Mouse (Mus musculus) heart, embryonic 15.5 days (tissue): Measurements from ENCODE around the gene Wars2. TPM values are rescaled to one million over a fixed set of nuclear protein-coding genes. Genes with fewer than 3 reads are reported as not detected.
A peak's percentile ranks its signal among the peaks of the same experiment; 100 is the strongest.

Experiments
- ATAC-seq: fragments of 200-750 bp; cut with Nextera tagmentation; replicated peaks from 2 replicates; pipeline ENCODE4 v1.8.0; 2017; ENCODE audit warnings: low read depth, moderate TSS enrichment; ENCODE audit not compliant: insufficient number of reproducible peaks, insufficient read depth, low FRiP score
- H3K27ac ChIP-seq: fragments of 300-500 bp; sonication (generic); 2 replicates; pipeline ENCODE4 v1.5.1; 2015; ENCODE audit warnings: mild to moderate bottlenecking, inconsistent platforms
- H3K27me3 ChIP-seq: fragments of 300-500 bp; sonication (generic); 2 replicates; pipeline ENCODE4 v1.6.1; 2015; ENCODE audit warnings: inconsistent platforms
- H3K36me3 ChIP-seq: fragments of 300-500 bp; sonication (generic); 2 replicates; pipeline ENCODE4 v1.6.1; 2015; ENCODE audit warnings: mild to moderate bottlenecking, inconsistent platforms
- H3K4me1 ChIP-seq: fragments of 300-500 bp; sonication (generic); replicated peaks from 2 replicates; pipeline ENCODE4 v1.6.1; 2015; ENCODE audit warnings: inconsistent platforms
- H3K4me2 ChIP-seq: fragments of 300-500 bp; sonication (generic); 2 replicates; pipeline ENCODE4 v1.6.1; 2015; ENCODE audit warnings: inconsistent platforms, mild to moderate bottlenecking, moderate library complexity
- H3K4me3 ChIP-seq: fragments of 300-500 bp; sonication (generic); 2 replicates; pipeline ENCODE4 v1.5.1; 2015; ENCODE audit warnings: mild to moderate bottlenecking, inconsistent platforms
- H3K9ac ChIP-seq: fragments of 300-500 bp; sonication (generic); 2 replicates; pipeline ENCODE4 v1.6.1; 2015; ENCODE audit warnings: mild to moderate bottlenecking, inconsistent platforms
- H3K9me3 ChIP-seq: fragments of 300-500 bp; sonication (generic); replicated peaks from 2 replicates; pipeline ENCODE4 v1.6.1; 2016; ENCODE audit warnings: inconsistent platforms
- WGBS: fragments of 180-500 bp; shearing (Covaris S2); methylation state at CpG from one replicate; pipeline ENCODE4 v1.1.7; 2015; ENCODE audit warnings: mixed read lengths; 5-methylcytosine and 5-hydroxymethylcytosine counted together
- polyA plus RNA-seq: library from polyadenylated mRNA; unstranded; fragments of >200 nt; fragmentation: Nextera tagmentation; extraction: Ambion mirVana; gene quantifications from 2 replicates; pipeline ENCODE4 v1.2.1, GENCODE M21; 2015

Wars2 gene
- polyA plus RNA-seq, 1 experiment from 2014 or later, result 6.2 TPM

DNA sequence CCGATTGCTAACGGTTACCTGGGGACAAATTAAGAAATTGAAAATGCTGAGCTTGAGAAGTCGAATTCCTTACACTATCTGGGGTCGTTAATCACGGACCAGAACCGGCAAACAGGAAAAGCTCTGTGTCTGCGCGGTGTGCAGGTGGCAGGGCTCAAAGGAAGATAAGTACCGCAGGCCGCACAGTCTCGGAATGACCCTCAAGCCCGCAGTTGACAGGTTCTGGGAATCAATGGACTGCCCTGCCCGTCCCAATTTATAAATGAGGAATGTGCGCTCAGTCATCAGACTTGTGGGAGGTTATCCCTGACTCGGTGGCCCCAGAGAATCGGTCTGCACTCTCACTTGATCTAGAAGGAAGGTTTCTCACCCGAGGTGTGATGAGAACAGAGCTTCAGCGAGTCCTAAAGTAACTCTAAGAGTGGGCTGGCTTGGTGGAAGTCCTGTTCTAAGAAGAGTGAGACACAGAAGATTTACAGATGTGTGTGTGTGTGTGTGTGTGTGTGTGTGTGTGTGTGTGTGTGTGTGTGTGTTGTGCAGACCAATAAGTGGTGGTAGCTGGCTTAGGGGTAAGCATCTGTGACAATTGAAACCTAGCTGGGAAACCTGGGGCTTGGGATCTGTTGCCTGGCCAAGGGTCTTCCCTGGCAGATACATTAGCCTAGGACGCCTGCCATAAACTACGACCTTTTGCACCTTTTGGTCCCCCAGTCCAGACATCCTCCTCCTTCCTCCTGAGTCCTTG lies 98.6 kb downstream of the Wars2 start:
- H3K9me3 ChIP-seq, result no peaks in the 10 kb centered on the region
- peaks cover 95% of the 10 kb centered on the region for H3K27me3 ChIP-seq
- no peak for ATAC-seq
- no peak overlapping the region for H3K27ac ChIP-seq
- WGBS, result 2% methylated on average over 20 of the region's 20 CpGs
- no peak overlapping the region for H3K4me2 ChIP-seq
- H3K4me1 ChIP-seq, result peaks cover 17% of the 10 kb centered on the region
- no peaks in the 10 kb centered on the region for H3K36me3 ChIP-seq
- no peak overlapping the region for H3K9ac ChIP-seq
- H3K4me3 ChIP-seq, result no peak overlapping the region

DNA sequence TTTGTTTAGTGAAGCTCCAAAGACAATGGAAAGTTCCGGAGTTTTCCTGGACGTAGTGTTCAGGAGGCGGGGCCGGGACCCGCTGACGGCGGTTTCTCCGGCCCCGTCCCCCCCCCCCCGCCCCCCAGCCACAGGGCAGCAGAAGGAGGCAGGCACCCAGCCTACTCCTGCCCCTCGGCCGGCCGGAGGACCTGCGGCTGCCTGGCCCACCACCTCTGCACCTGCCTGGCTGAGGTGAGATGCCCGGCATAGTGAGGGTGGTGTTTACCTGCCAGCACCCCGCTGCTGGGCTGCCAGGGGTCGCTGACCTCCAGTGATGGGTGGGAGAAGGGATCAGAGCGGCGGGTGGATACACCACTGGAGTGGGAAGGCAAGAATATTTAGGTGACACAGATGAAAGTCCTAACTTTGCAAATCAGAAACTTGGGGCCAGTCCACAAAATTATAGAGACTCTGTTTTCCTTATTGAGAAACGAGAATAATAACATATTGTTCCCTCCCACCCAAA lies 99.4 kb downstream of the Wars2 start, which contains the start of gene Tbx15:
Tbx15 (plus strand) TSS at position 169 of the 508 bp plus-strand sequence.
- no peak within 1 kb of the TSS for H3K9ac ChIP-seq
- no peak for ATAC-seq
- H3K4me3 ChIP-seq, result peak within 1 kb of the TSS; percentile 31
- WGBS, result 3% methylated on average over 19 of the region's 20 CpGs
- H3K36me3 ChIP-seq, result no peaks in the 10 kb centered on the region
- peak within 1 kb of the TSS; percentile 43 for H3K4me2 ChIP-seq
- H3K9me3 ChIP-seq, result no peaks in the 10 kb centered on the region
- H3K4me1 ChIP-seq, result peaks cover 16% of the 10 kb centered on the region
- peaks cover 95% of the 10 kb centered on the region for H3K27me3 ChIP-seq
- no peak within 1 kb of the TSS for H3K27ac ChIP-seq

DNA sequence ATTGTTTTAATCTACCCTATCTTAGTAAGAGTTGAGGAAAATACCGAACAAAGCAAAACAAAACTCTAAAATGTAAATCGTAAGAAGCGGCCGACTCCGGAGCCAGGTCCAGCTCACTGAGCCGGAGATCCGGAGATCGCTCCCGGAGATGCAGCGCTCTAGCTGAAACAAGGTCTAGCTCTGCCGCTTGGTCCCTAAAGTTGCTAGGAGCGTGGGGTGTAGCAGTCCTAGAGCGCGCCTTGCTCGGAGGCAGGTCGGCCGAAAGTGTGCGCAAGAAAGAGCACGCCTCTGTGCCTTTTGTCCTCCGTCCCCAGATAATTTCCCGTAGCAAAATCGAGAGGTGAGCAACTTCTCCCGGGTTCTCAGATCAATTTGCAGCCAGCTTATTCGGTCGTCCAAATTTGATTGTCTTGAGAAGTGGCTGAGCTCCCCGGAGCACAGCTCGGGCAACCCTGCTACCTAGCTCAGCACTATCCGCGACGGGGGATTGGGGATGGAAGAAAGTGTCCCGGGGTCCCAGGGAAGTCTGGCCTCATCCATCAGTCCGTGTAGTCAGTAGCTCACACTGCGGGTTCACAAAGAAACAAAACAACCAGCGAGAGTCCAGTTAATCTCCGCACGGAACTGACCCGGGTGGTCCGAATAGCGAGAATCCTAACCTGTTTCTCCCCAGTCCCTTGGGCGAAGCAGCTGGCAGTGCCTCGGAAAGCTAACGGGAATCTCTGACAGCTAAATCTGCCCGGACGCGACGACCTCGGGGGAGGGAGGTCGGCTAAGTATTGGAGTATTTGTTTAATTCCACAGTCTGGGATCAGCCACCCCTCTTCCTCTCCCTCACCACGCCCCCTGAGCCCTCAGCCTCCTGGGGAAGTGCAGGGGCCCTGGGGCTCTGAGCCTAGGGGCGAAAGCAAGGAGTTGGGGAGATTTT lies 100.2 kb downstream of the Wars2 start:
- H3K27ac ChIP-seq, result no peak overlapping the region
- ATAC-seq, result no peak
- no peaks in the 10 kb centered on the region for H3K9me3 ChIP-seq
- peak overlapping the region; percentile 31 for H3K4me3 ChIP-seq
- H3K4me1 ChIP-seq, result peaks cover 14% of the 10 kb centered on the region
- H3K4me2 ChIP-seq, result peak overlapping the region; percentile 43
- H3K9ac ChIP-seq, result no peak overlapping the region
- WGBS, result 1% methylated on average over 50 of the region's 50 CpGs
- no peaks in the 10 kb centered on the region for H3K36me3 ChIP-seq
- peaks cover 96% of the 10 kb centered on the region for H3K27me3 ChIP-seq

DNA sequence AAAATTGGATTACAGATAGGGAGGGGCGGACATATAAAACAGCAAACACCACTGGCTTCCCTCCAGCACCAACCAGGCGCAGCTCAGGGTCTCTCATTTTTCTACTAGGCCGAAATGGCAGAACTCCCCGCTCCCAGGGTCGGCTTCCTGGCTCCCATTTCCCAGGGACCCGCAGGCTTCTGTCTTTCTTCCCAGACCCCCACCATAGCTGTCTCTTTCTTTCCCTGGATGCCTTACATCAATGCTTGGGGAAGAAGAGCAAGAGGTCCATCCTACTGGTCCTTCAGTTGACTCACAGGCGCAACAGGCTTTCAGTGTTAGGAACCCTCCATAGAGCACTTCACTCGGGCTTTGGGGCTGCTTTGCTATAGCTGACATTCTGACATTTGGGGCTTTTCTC lies 101.6 kb downstream of the Wars2 start:
- H3K4me2 ChIP-seq, result no peak overlapping the region
- 12% methylated on average over 8 of the region's 8 CpGs for WGBS
- no peak overlapping the region for H3K27ac ChIP-seq
- peaks cover 14% of the 10 kb centered on the region for H3K4me1 ChIP-seq
- no peaks in the 10 kb centered on the region for H3K9me3 ChIP-seq
- ATAC-seq, result no peak
- H3K4me3 ChIP-seq, result no peak overlapping the region
- H3K9ac ChIP-seq, result no peak overlapping the region
- H3K27me3 ChIP-seq, result peaks cover 98% of the 10 kb centered on the region
- H3K36me3 ChIP-seq, result no peaks in the 10 kb centered on the region

DNA sequence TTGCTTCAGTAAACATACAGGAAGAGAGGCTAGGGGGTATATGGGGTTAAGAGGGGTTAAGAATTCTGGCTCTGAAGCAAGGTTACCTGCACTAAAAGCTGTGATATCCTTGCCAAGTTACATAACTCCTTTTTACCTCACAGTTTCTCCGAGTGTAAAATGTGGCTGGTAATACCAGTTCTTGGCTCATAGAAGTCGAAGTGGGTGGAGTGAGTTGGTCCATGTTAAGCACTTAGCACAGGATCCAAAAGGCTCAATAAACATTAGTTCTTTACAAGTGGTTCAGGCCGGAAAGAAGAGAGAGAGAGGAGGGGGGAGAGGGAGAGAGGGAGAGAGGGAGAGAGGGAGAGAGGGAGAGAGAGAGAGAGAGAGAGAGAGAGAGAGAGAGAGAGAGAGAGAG lies 104.5 kb downstream of the Wars2 start:
- no peak overlapping the region for H3K9ac ChIP-seq
- WGBS, result 21% methylated on average over 3 of the region's 3 CpGs
- H3K27me3 ChIP-seq, result peaks cover 98% of the 10 kb centered on the region
- H3K36me3 ChIP-seq, result no peaks in the 10 kb centered on the region
- H3K4me1 ChIP-seq, result peaks cover 15% of the 10 kb centered on the region
- H3K4me2 ChIP-seq, result no peak overlapping the region
- no peak overlapping the region for H3K27ac ChIP-seq
- no peak for ATAC-seq
- H3K9me3 ChIP-seq, result no peaks in the 10 kb centered on the region
- no peak overlapping the region for H3K4me3 ChIP-seq

DNA sequence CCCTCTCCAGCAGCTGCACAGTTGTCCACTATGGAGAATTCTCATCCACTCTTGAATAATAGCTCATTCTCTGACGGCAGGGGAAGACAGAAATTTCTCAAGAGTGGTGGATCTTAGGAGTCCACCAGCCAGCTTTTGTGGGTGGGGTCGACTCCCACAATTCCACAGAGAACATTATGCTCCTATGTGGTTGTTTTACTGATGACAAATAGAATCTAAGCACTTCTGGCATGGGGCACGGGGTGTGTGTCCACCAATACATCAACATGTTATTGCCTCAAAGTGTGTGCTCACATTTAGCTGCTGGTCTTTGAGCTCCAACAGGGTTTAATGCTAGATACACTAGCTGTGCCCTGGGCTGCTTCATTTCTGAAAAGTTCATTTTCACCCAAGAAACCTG lies 105.8 kb downstream of the Wars2 start:
- ATAC-seq, result no peak
- H3K9ac ChIP-seq, result no peak overlapping the region
- H3K36me3 ChIP-seq, result no peaks in the 10 kb centered on the region
- 35% methylated on average over 3 of the region's 3 CpGs for WGBS
- H3K4me1 ChIP-seq, result 0 out of 2 replicates have a peak, but pooled peaks cover 4% of the 10 kb centered on the region
- H3K27me3 ChIP-seq, result peaks cover 99% of the 10 kb centered on the region
- H3K4me3 ChIP-seq, result no peak overlapping the region
- no peak overlapping the region for H3K4me2 ChIP-seq
- no peaks in the 10 kb centered on the region for H3K9me3 ChIP-seq
- no peak overlapping the region for H3K27ac ChIP-seq

DNA sequence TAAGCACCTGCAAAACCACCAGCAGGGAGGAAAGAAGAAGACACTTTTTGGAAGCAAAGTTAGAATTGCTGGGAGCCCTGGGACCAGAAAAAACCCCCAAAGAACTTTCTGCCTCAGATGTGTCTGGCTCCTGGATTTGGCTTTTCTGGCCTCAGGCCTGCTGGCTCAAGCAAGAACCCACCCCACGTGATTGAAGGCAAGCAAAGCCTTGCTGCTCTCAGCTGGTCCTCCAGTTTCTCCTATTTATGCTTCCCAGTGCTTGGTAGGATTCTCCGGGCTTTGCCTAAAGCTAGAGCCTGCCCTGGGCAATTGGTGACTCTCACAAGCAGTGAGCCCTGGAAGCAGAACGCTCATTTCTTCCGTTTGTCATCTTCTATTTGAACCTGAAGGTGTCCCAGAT lies 106.7 kb downstream of the Wars2 start:
- Histone ChIP-seq H3K4me2 (no peak overlapping the region), H3K4me1 (0 out of 2 replicates have a peak, but pooled peaks cover 4% of the 10 kb centered on the region), H3K27ac (no peak overlapping the region), H3K9me3 (no peaks in the 10 kb centered on the region), H3K27me3 (peaks cover 99% of the 10 kb centered on the region), H3K9ac (no peak overlapping the region), H3K4me3 (no peak overlapping the region), H3K36me3 (no peaks in the 10 kb centered on the region)
- no peak for ATAC-seq
- WGBS, result 12% methylated on average over 4 of the region's 4 CpGs

DNA sequence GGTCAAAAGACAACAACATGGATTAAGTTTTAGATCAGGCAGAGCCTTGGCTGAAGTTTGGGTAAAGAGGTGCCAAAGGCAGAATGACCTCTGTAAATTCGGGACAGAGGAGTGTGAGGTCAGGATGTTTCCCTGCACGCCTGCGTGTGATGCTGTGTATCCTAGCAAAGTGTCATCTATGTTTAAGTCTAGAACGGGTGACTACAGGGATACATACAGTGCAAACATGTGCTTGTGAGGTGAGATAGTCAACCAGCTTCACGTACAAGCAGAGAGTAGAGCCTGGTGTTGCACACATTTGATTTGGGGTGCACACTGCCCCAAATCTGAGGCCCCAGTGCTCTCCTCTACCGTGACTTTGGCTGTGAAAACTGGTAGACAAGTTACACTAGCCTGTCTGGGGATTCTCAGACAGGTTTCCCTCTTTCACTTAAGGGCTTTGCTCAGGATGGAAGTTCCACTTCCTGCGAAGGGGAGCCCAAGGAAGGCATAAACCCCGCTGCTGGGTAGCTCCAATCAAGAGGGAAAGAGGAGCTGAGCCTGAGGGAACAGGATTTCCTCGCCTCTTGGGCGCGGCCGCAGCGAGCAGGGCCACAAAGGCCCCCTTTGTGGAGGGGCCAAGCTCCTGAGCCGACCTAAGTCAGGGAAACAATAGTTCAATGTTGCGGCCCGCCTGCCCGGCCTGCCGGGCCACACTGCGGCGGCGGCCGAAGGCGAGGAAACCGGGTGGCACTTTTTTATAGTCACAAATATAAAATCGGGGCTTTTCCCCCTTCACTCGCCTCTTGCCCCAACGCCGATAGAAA lies 107.3 kb downstream of the Wars2 start:
- no peak for ATAC-seq
- WGBS, result 3% methylated on average over 28 of the region's 28 CpGs
- Histone ChIP-seq H3K27me3 (peaks cover 97% of the 10 kb centered on the region), H3K4me1 (peaks cover 7% of the 10 kb centered on the region), H3K27ac (no peak overlapping the region), H3K9ac (no peak overlapping the region), H3K4me2 (no peak overlapping the region), H3K9me3 (no peaks in the 10 kb centered on the region), H3K4me3 (no peak overlapping the region), H3K36me3 (no peaks in the 10 kb centered on the region)

DNA sequence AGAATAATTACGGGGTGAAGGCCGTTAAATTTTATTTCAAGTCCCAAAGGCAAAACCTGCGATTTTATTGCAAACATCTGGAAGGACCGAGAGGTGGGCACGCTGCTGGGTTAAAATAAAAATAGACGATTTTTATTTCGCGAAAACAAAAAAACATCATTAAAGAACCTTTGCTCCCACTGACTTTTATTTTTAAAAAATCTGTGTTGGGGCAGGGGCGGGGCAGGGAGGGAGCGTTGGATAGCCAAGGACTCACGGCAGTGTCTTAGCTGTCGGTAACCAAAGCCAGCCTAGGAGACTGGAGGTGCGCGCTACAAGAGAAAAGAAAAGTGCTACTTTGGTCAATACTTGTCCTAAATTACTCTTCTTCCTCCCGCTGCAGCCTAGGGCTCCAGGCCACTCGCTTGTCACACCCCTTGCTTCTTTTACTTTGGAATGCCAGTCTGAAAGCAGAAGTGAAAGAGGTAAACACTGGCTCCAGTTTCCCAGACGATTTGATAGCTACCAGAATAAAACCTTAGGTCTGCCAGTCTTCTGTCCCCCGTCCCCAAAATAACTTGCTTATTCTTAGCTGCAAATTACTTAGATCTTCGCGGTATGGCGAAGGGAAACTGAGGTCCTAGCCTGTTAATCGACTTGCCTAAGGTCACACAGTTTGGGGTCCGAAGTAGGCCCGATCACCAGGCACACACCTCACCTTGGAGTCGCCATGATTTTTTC lies 108.1 kb downstream of the Wars2 start:
- H3K27ac ChIP-seq, result no peak overlapping the region
- 3% methylated on average over 25 of the region's 25 CpGs for WGBS
- no peak overlapping the region for H3K4me2 ChIP-seq
- H3K27me3 ChIP-seq, result peaks cover 94% of the 10 kb centered on the region
- no peaks in the 10 kb centered on the region for H3K36me3 ChIP-seq
- no peak for ATAC-seq
- H3K9ac ChIP-seq, result no peak overlapping the region
- peaks cover 15% of the 10 kb centered on the region for H3K4me1 ChIP-seq
- no peaks in the 10 kb centered on the region for H3K9me3 ChIP-seq
- H3K4me3 ChIP-seq, result no peak overlapping the region

DNA sequence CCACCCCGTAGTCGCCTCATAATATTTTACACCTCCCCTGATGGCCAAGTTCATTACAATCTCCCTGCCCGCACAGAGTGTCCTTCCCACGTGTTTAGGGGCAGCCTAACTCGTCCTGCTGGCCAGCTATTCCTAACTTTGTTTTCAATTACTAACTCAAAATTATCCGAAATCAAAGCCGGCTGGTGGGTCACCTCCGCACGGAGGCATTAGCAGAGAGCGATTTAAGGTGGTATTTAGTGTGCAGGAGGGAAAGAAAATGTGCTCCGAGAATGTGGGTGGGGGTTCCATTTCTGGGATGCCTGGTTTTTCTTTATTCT lies 108.6 kb downstream of the Wars2 start:
- H3K27me3 ChIP-seq, result peaks cover 91% of the 10 kb centered on the region
- H3K4me3 ChIP-seq, result no peak overlapping the region
- H3K9me3 ChIP-seq, result no peaks in the 10 kb centered on the region
- no peak overlapping the region for H3K27ac ChIP-seq
- H3K9ac ChIP-seq, result no peak overlapping the region
- H3K36me3 ChIP-seq, result no peaks in the 10 kb centered on the region
- WGBS, result 3% methylated on average over 11 of the region's 11 CpGs
- peaks cover 17% of the 10 kb centered on the region for H3K4me1 ChIP-seq
- no peak overlapping the region for H3K4me2 ChIP-seq
- no peak for ATAC-seq
